In genomic region chr19:7204898-7205297, GRCm38 (mm10) we compare ENCODE assay signal across 8 mouse cellular contexts. TPM values are rescaled to one million over a fixed set of nuclear protein-coding genes. Genes with fewer than 3 reads are reported as not detected.
DNase-seq lines count a peak whose midpoint lies in the region; ATAC-seq and TF ChIP-seq lines count a peak whose summit lies in the region.

No protein-coding gene starts in this region.

- H3K9ac ChIP-seq in embryonic facial prominence, embryonic 12.5 days, result peak overlapping the region; percentile 89
- H3K9ac ChIP-seq in intestine, postnatal 0 days (ENCODE audit: low read depth, low read length), result no peak overlapping the region
- peak overlapping the region; percentile 83; the same call in 1 of the 2 replicates for H3K9ac ChIP-seq in neural tube, embryonic 14.5 days (replicated peaks; ENCODE audit: low read depth, low read length)

- no peak for DNase-seq in left cerebral cortex, adult 2 months (ENCODE audit: extremely low spot score in 1 of 2, low spot score in 2 of 2)
- no peak for DNase-seq in left cerebral cortex, postnatal 25 days (ENCODE audit: low spot score in 2 of 2)
- DNase-seq in cerebellum, adult 9-10 months, result no peak
- DNase-seq in kidney, adult 18-20 months, result no peak
- no peak for DNase-seq in cerebellum, postnatal 14 days

- ATAC-seq in embryonic facial prominence, embryonic 12.5 days (ENCODE audit: insufficient number of reproducible peaks, insufficient read depth, low FRiP score, low TSS enrichment), result no peak
- ATAC-seq in intestine, postnatal 0 days, result no peak
- ATAC-seq in neural tube, embryonic 14.5 days (ENCODE audit: low read depth), result no peak

- H3K4me1 ChIP-seq in embryonic facial prominence, embryonic 12.5 days, result peaks cover 25% of the 10 kb centered on the region
- H3K4me1 ChIP-seq in intestine, postnatal 0 days (replicated peaks; ENCODE audit: control insufficient read depth, insufficient read depth, low read length), result 0 out of 2 replicates have a peak, but pooled peaks cover 4% of the 10 kb centered on the region
- H3K4me1 ChIP-seq in neural tube, embryonic 14.5 days (ENCODE audit: control insufficient read depth, insufficient read depth, low read length), result peaks cover 17% of the 10 kb centered on the region; the same call in 1 of the 2 replicates

- H3K4me2 ChIP-seq in embryonic facial prominence, embryonic 12.5 days (replicated peaks), result peak overlapping the region; percentile 86
- peak overlapping the region; percentile 74 for H3K4me2 ChIP-seq in intestine, postnatal 0 days (replicated peaks; ENCODE audit: low read depth)
- peak overlapping the region; percentile 69 for H3K4me2 ChIP-seq in neural tube, embryonic 14.5 days (ENCODE audit: low read depth, low read length)

- peak overlapping the region; percentile 74 for H3K27ac ChIP-seq in left cerebral cortex, adult 2 months
- peak overlapping the region; percentile 33; the same call in 1 of the 2 replicates for H3K27ac ChIP-seq in embryonic facial prominence, embryonic 12.5 days
- no peak overlapping the region for H3K27ac ChIP-seq in intestine, postnatal 0 days (ENCODE audit: low read depth, low read length)
- H3K27ac ChIP-seq in neural tube, embryonic 14.5 days (ENCODE audit: low read depth, low read length), result no peak overlapping the region; the same call in 1 of the 2 replicates

- TF ChIP-seq CTCF in left cerebral cortex, adult 2 months (IDR thresholded peaks at IDR 0.05), result no peak
- TF ChIP-seq CTCF in intestine, postnatal 0 days (IDR thresholded peaks at IDR 0.05; ENCODE audit: low read depth), result no peak

- H3K4me3 ChIP-seq in left cerebral cortex, adult 2 months, result peak overlapping the region; percentile 91
- H3K4me3 ChIP-seq in embryonic facial prominence, embryonic 12.5 days, result peak overlapping the region; percentile 87
- peak overlapping the region; percentile 72 for H3K4me3 ChIP-seq in intestine, postnatal 0 days (ENCODE audit: low read depth, low read length)
- peak overlapping the region; percentile 85 for H3K4me3 ChIP-seq in neural tube, embryonic 14.5 days (ENCODE audit: low read depth, low read length)

- WGBS in embryonic facial prominence, embryonic 12.5 days, result 71% methylated on average over 2 of the region's 2 CpGs
- WGBS in intestine, postnatal 0 days, result 57% methylated on average over 2 of the region's 2 CpGs
- 65% methylated on average over 2 of the region's 2 CpGs for WGBS in neural tube, embryonic 14.5 days

- intact Hi-C loops in left cerebral cortex, adult 2 months (cut with DNase I), result no loop called here
- intact Hi-C loops in left cerebral cortex, postnatal 25 days (cut with DNase I), result no loop called here

- H3K27me3 ChIP-seq in embryonic facial prominence, embryonic 12.5 days, result no peaks in the 10 kb centered on the region
- no peaks in the 10 kb centered on the region for H3K27me3 ChIP-seq in intestine, postnatal 0 days (replicated peaks; ENCODE audit: control insufficient read depth, insufficient read depth, low read length)
- H3K27me3 ChIP-seq in neural tube, embryonic 14.5 days (ENCODE audit: control insufficient read depth, insufficient read depth, low read length), result no peaks in the 10 kb centered on the region

- no peaks in the 10 kb centered on the region for H3K9me3 ChIP-seq in embryonic facial prominence, embryonic 12.5 days
- no peaks in the 10 kb centered on the region for H3K9me3 ChIP-seq in intestine, postnatal 0 days (ENCODE audit: control insufficient read depth)
- H3K9me3 ChIP-seq in neural tube, embryonic 14.5 days (ENCODE audit: control insufficient read depth, low read length), result no peaks in the 10 kb centered on the region

- H3K36me3 ChIP-seq in embryonic facial prominence, embryonic 12.5 days, result peaks cover 40% of the 10 kb centered on the region
- H3K36me3 ChIP-seq in intestine, postnatal 0 days (ENCODE audit: control insufficient read depth, insufficient read depth), result peaks cover 30% of the 10 kb centered on the region
- H3K36me3 ChIP-seq in neural tube, embryonic 14.5 days (ENCODE audit: control insufficient read depth, insufficient read depth, low read length), result peaks cover 21% of the 10 kb centered on the region

RNA-seq across cellular contexts. Expression of gene Otub1, which starts 1.2 kb away (rescaled TPM):
- 100 to 1,000 TPM; 257 to 267 TPM for total RNA-seq in left cerebral cortex, adult 2 months (2021)
- 100 to 1,000 TPM; 258 to 270 TPM for total RNA-seq in left cerebral cortex, postnatal 25 days (2021)
- polyA plus RNA-seq in embryonic facial prominence, embryonic 12.5 days (2016; fragmentation: Nextera tagmentation; extraction: Ambion mirVana), result 234 and 242 TPM in 2 replicates
- polyA plus RNA-seq in intestine, postnatal 0 days (2015; fragmentation: Nextera tagmentation; extraction: Ambion mirVana), result 121 and 126 TPM in 2 replicates
- polyA plus RNA-seq in neural tube, embryonic 14.5 days (2014; fragmentation: Nextera tagmentation; extraction: Ambion mirVana), result 240 and 255 TPM in 2 replicates

RNA-seq across cellular contexts. Expression of gene Cox8a, which starts 12.5 kb away (rescaled TPM):
- 100 to 1,000 TPM; 934 to 941 TPM for total RNA-seq in left cerebral cortex, adult 2 months (2021)
- total RNA-seq in left cerebral cortex, postnatal 25 days (2021), result 1,000 to 10,000 TPM; 1,203 to 1,264 TPM
- polyA plus RNA-seq in embryonic facial prominence, embryonic 12.5 days (2016; fragmentation: Nextera tagmentation; extraction: Ambion mirVana), result 824 and 858 TPM in 2 replicates
- polyA plus RNA-seq in intestine, postnatal 0 days (2015; fragmentation: Nextera tagmentation; extraction: Ambion mirVana), result 2,194 and 2,204 TPM in 2 replicates
- polyA plus RNA-seq in neural tube, embryonic 14.5 days (2014; fragmentation: Nextera tagmentation; extraction: Ambion mirVana), result 1,130 and 1,330 TPM in 2 replicates

RNA-seq across cellular contexts. Expression of gene Naa40, which starts 36.1 kb away (rescaled TPM):
- total RNA-seq in left cerebral cortex, adult 2 months (2021), result 10 to 100 TPM; 35.7 to 37.4 TPM
- 10 to 100 TPM; 31.3 to 36.6 TPM for total RNA-seq in left cerebral cortex, postnatal 25 days (2021)
- 71.8 and 72.2 TPM in 2 replicates for polyA plus RNA-seq in embryonic facial prominence, embryonic 12.5 days (2016; fragmentation: Nextera tagmentation; extraction: Ambion mirVana)
- polyA plus RNA-seq in intestine, postnatal 0 days (2015; fragmentation: Nextera tagmentation; extraction: Ambion mirVana), result 18.6 and 19.7 TPM in 2 replicates
- 68.7 and 71.3 TPM in 2 replicates for polyA plus RNA-seq in neural tube, embryonic 14.5 days (2014; fragmentation: Nextera tagmentation; extraction: Ambion mirVana)

Comparison
In these comparisons a context has a peak if more than half of its experiments do, and no peak if none do; other contexts are left out.
1. H3K27ac ChIP-seq: peak in left cerebral cortex, adult 2 months (single experiment) and embryonic facial prominence, embryonic 12.5 days (single experiment); none in intestine, postnatal 0 days (single experiment) and neural tube, embryonic 14.5 days (single experiment).
2. Peak in every context shown above with its lines, with median percentiles within 50 percentile points of each other: H3K4me3 ChIP-seq and H3K4me2 ChIP-seq.